Mouse (Mus musculus) liver, adult 2 months (tissue): Measurements from ENCODE around the gene Cenpp.

Source experiments
- CTCF ChIP-seq: fragments of 200-500 bp; IDR thresholded peaks from 2 replicates; pipeline ENCODE4 v1.5.1; 2011; ENCODE audit warnings: low read depth, low read length, control low read depth
- POLR2A ChIP-seq: fragments of 200-500 bp; IDR thresholded peaks from 2 replicates; pipeline ENCODE4 v1.6.1; 2011; ENCODE audit warnings: low read length, control low read depth; ENCODE audit not compliant: insufficient read depth; ENCODE audit errors: extremely low read depth

GRCm38 (mm10) chr13:49470806-49471205, 181.8 kb downstream of the Cenpp start:
- TF ChIP-seq POLR2A: no peak
- TF ChIP-seq CTCF: no peak
